ENCODE assay signal across 27 mouse cellular contexts in genomic region chr1:164733741-164734140, GRCm38 (mm10).
DNase-seq lines count a peak whose midpoint lies in the region; ATAC-seq and TF ChIP-seq lines count a peak whose summit lies in the region.
"Had no signal": no experiment of that assay in that cellular context is flagged by ENCODE, and none has a peak within 500 bp of the region (broad histone marks: within the 10 kb centered on the region; RNA-seq: fewer than 3 reads in every experiment).

No protein-coding gene starts in this region.

- no peak for ATAC-seq in kidney, embryonic 15.5 days (replicated peaks; ENCODE audit: low FRiP score)
- ATAC-seq: CD4-positive, CD25-positive, alpha-beta regulatory T cell, adult 4 months; forebrain, embryonic 14.5 days; forebrain, embryonic 16.5 days had no signal

- H3K36me3 ChIP-seq in kidney, adult 2 months (ENCODE audit: control insufficient read depth, insufficient read depth, low read length): no peaks in the 10 kb centered on the region
- H3K36me3 ChIP-seq in kidney, embryonic 15.5 days: no peaks in the 10 kb centered on the region
- H3K36me3 ChIP-seq: embryonic facial prominence, embryonic 13.5 days; embryonic facial prominence, embryonic 15.5 days; forebrain, embryonic 10.5 days; forebrain, embryonic 12.5 days; G1E had no signal

- peak; percentile 73 for DNase-seq in kidney, adult 2 months
- DNase-seq in kidney, adult 18-20 months: no peak
- peak; percentile 48 for DNase-seq in kidney, adult 9 months
- peak; percentile 48 to 51 for DNase-seq in kidney, postnatal 36 days
- no peak for DNase-seq in kidney, postnatal 10 days
- DNase-seq: adrenal gland, adult 2 months; adrenal gland, postnatal 10 days; adrenal gland, postnatal 25 days; B cell, adult 2 months; cerebellum, adult 11 months; cerebellum, adult 18-20 months; cerebellum, adult 8-10 months; cerebellum, adult 9-11 months; cerebellum, postnatal 14 days; cerebellum, postnatal 36 days; embryo, embryonic 11 days had no signal

- H3K4me1 ChIP-seq in kidney, adult 2 months (ENCODE audit: control insufficient read depth, insufficient read depth, low read length): peaks cover 3% of the 10 kb centered on the region; the same call in 1 of the 2 replicates
- H3K4me1 ChIP-seq in kidney, embryonic 15.5 days: no peaks in the 10 kb centered on the region
- H3K4me1 ChIP-seq: embryonic facial prominence, embryonic 13.5 days; embryonic facial prominence, embryonic 15.5 days; forebrain, embryonic 10.5 days; forebrain, embryonic 12.5 days had no signal

- H3K9ac ChIP-seq in kidney, embryonic 15.5 days: no peak overlapping the region
- H3K9ac ChIP-seq: embryonic facial prominence, embryonic 13.5 days; embryonic facial prominence, embryonic 15.5 days; forebrain, embryonic 12.5 days had no signal

- no peak overlapping the region for H3K4me3 ChIP-seq in kidney, adult 2 months (ENCODE audit: insufficient read depth, low read depth, low read length)
- H3K4me3 ChIP-seq in kidney, embryonic 15.5 days (replicated peaks): no peak overlapping the region
- H3K4me3 ChIP-seq: embryonic facial prominence, embryonic 13.5 days; embryonic facial prominence, embryonic 15.5 days; erythroblast, embryonic 14.5 days; forebrain, embryonic 10.5 days; forebrain, embryonic 12.5 days had no signal

- 56% methylated on average over 3 of the region's 3 CpGs for WGBS in kidney, adult 2 months
- WGBS in kidney, embryonic 15.5 days: 63% methylated on average over 3 of the region's 3 CpGs

- H3K4me2 ChIP-seq in kidney, embryonic 15.5 days: no peak overlapping the region
- H3K4me2 ChIP-seq: embryonic facial prominence, embryonic 13.5 days; embryonic facial prominence, embryonic 15.5 days; forebrain, embryonic 12.5 days had no signal

- TF ChIP-seq POLR2A in kidney, adult 2 months (IDR thresholded peaks at IDR 0.05; ENCODE audit: low read depth, low read length): no peak

- no peak for TF ChIP-seq CTCF in kidney, adult 2 months (conservative IDR thresholded peaks at IDR 0.05; ENCODE audit: insufficient read depth, insufficient read length, low read depth, low read length)

- no peaks in the 10 kb centered on the region for H3K27me3 ChIP-seq in kidney, adult 2 months (replicated peaks; ENCODE audit: control insufficient read depth, insufficient read depth, low read length)
- H3K27me3 ChIP-seq in kidney, embryonic 15.5 days: no peaks in the 10 kb centered on the region
- H3K27me3 ChIP-seq: CH12.LX; embryonic facial prominence, embryonic 13.5 days; embryonic facial prominence, embryonic 15.5 days; forebrain, embryonic 12.5 days had no signal

- no peak overlapping the region for H3K27ac ChIP-seq in kidney, adult 2 months (ENCODE audit: insufficient read depth, low read depth, low read length)
- H3K27ac ChIP-seq in kidney, embryonic 15.5 days: no peak overlapping the region
- H3K27ac ChIP-seq: embryonic facial prominence, embryonic 13.5 days; embryonic facial prominence, embryonic 15.5 days; forebrain, embryonic 10.5 days; forebrain, embryonic 12.5 days had no signal

- H3K9me3 ChIP-seq in kidney, embryonic 15.5 days (replicated peaks): no peaks in the 10 kb centered on the region
- H3K9me3 ChIP-seq: embryonic facial prominence, embryonic 13.5 days; embryonic facial prominence, embryonic 15.5 days; forebrain, embryonic 10.5 days; forebrain, embryonic 12.5 days; G1E had no signal

Comparison
In these comparisons a context has a peak if more than half of its experiments do, and no peak if none do; other contexts are left out.
1. DNase-seq: peak in kidney, adult 2 months (single experiment), kidney, adult 9 months (single experiment) and kidney, postnatal 36 days (2 of 2); none in kidney, adult 18-20 months (single experiment) and kidney, postnatal 10 days (single experiment).